Mouse (Mus musculus) CH12.LX (cell line): Measurements from ENCODE around the gene Trpm3.

Source experiments
- CTCF ChIP-seq, 2 experiments: IDR thresholded peaks in 1 of 2; conservative IDR thresholded peaks in 1 of 2; 2 replicates each; pipeline ENCODE4 v1.5.1; 2011 to 2012; ENCODE audit warnings: low read depth in 2 of 2, low read length in 2 of 2, improper control_type of control experiment in 1 of 2, inconsistent platforms in 1 of 2, mild to moderate bottlenecking in 1 of 2, moderate library complexity in 1 of 2
- E2F4 ChIP-seq: IDR thresholded peaks from 2 replicates; pipeline ENCODE4 v1.6.1; 2011; ENCODE audit warnings: low read depth, low read length, improper control_type of control experiment; ENCODE audit not compliant: insufficient replicate concordance
- HCFC1 ChIP-seq: IDR thresholded peaks from 2 replicates; pipeline ENCODE4 v1.6.1; 2012; ENCODE audit warnings: low read depth, mild to moderate bottlenecking, inconsistent platforms, low read length, improper control_type of control experiment
- MAX ChIP-seq: IDR thresholded peaks from 2 replicates; pipeline ENCODE4 v1.6.1; 2011; ENCODE audit warnings: low read length, improper control_type of control experiment
- MAZ ChIP-seq: IDR thresholded peaks from 2 replicates; pipeline ENCODE4 v1.6.1; 2012; ENCODE audit warnings: low read depth, mild to moderate bottlenecking, inconsistent platforms, low read length, improper control_type of control experiment, moderate library complexity
- POLR2A ChIP-seq: IDR thresholded peaks from 2 replicates; pipeline ENCODE4 v1.6.1; 2011; ENCODE audit warnings: low read depth, mild to moderate bottlenecking, improper control_type of control experiment, low read length
- TCF12 ChIP-seq: IDR thresholded peaks from 2 replicates; pipeline ENCODE4 v1.6.1; 2014; ENCODE audit warnings: low read depth, mild to moderate bottlenecking, inconsistent platforms, low read length, improper control_type of control experiment
- ZKSCAN1 ChIP-seq: IDR thresholded peaks from 2 replicates; pipeline ENCODE4 v1.6.1; 2012; ENCODE audit warnings: low read depth, inconsistent platforms, low read length, improper control_type of control experiment, borderline replicate concordance
- ZMIZ1 ChIP-seq: IDR thresholded peaks from 2 replicates; pipeline ENCODE4 v1.6.1; 2012; ENCODE audit warnings: low read depth, mild to moderate bottlenecking, inconsistent platforms, low read length, improper control_type of control experiment
- ZNF384 ChIP-seq: IDR thresholded peaks from 2 replicates; pipeline ENCODE4 v1.6.1; 2012; ENCODE audit warnings: low read depth, low read length, improper control_type of control experiment, inconsistent platforms

GRCm38 (mm10) chr19:22473030-22473712 is 334.3 kb downstream of the Trpm3 start:
- TF ChIP-seq HCFC1 = no peak
- no peak for TF ChIP-seq TCF12
- TF ChIP-seq E2F4 = no peak
- no peak for TF ChIP-seq MAZ
- TF ChIP-seq POLR2A = no peak
- no peak for TF ChIP-seq CTCF (conservative IDR thresholded peaks at IDR 0.05 in 1 of 2, IDR thresholded peaks at IDR 0.05 in 1 of 2; ENCODE audit: low read depth in 2 of 2, low read length in 2 of 2)
- TF ChIP-seq ZNF384 = no peak
- TF ChIP-seq MAX = no peak
- TF ChIP-seq ZMIZ1 = no peak
- TF ChIP-seq ZKSCAN1 = no peak
